Mouse (Mus musculus) E14TG2a.4 (cell line): Measurements from ENCODE around the gene 1700001P01Rik.

Source experiments
- H3K27me3 ChIP-seq: 2 replicates; pipeline ENCODE4 v1.6.1; 2014; ENCODE audit warnings: low read length, control low read depth; ENCODE audit not compliant: insufficient read depth
- H3K36me3 ChIP-seq: 2 replicates; pipeline ENCODE4 v1.6.1; 2014; ENCODE audit warnings: low read length, control low read depth; ENCODE audit not compliant: insufficient read depth
- H3K4me1 ChIP-seq: replicated peaks from 2 replicates; pipeline ENCODE4 v1.6.1; 2014; ENCODE audit warnings: low read depth, low read length, control low read depth
- H3K4me3 ChIP-seq: replicated peaks from 2 replicates; pipeline ENCODE4 v1.5.1; 2014; ENCODE audit warnings: mild to moderate bottlenecking, low read length
- H3K9me3 ChIP-seq: 2 replicates; pipeline ENCODE4 v1.6.1; 2014; ENCODE audit warnings: low read length, control low read depth
- CTCF ChIP-seq: conservative IDR thresholded peaks from 2 replicates; pipeline ENCODE4 v1.5.1; 2014; ENCODE audit warnings: low read length
- NANOG ChIP-seq: IDR thresholded peaks from 2 replicates; pipeline ENCODE4 v1.6.1; 2014; ENCODE audit warnings: borderline replicate concordance, low read length, mixed read lengths
- POU5F1 ChIP-seq: IDR thresholded peaks from 2 replicates; pipeline ENCODE4 v1.6.1; 2014; ENCODE audit warnings: low read length, borderline replicate concordance

1700001P01Rik gene

GRCm38 (mm10) chr11:97818571-97818970 is 42.9 kb upstream of the 1700001P01Rik start:
- Histone ChIP-seq H3K27me3 (no peaks in the 10 kb centered on the region), H3K9me3 (no peaks in the 10 kb centered on the region), H3K4me3 (peak overlapping the region; percentile 54), H3K4me1 (peaks cover 99% of the 10 kb centered on the region), H3K36me3 (peaks cover 99% of the 10 kb centered on the region)
- TF ChIP-seq CTCF = no peak
- TF ChIP-seq NANOG = no peak
- no peak for TF ChIP-seq POU5F1

- Histone ChIP-seq H3K4me1 (peaks cover 100% of the 10 kb centered on the region), H3K4me3 (peak overlapping the region; percentile 54), H3K9me3 (no peaks in the 10 kb centered on the region), H3K27me3 (no peaks in the 10 kb centered on the region), H3K36me3 (peaks cover 99% of the 10 kb centered on the region)
- TF ChIP-seq CTCF (no peak), POU5F1 (no peak), NANOG (no peak)
Measured at GRCm38 (mm10) chr11:97818003-97818402, 42.3 kb upstream of the 1700001P01Rik start.

GRCm38 (mm10) chr11:97817379-97817778 is 41.7 kb upstream of the 1700001P01Rik start:
- Histone ChIP-seq H3K9me3 (no peaks in the 10 kb centered on the region), H3K4me3 (peak overlapping the region; percentile 54; the same call in 1 of the 2 replicates), H3K36me3 (peaks cover 99% of the 10 kb centered on the region), H3K4me1 (peaks cover 100% of the 10 kb centered on the region), H3K27me3 (no peaks in the 10 kb centered on the region)
- TF ChIP-seq NANOG (no peak), POU5F1 (no peak), CTCF (no peak)

- H3K4me3 ChIP-seq = peak overlapping the region; percentile 54
- peaks cover 100% of the 10 kb centered on the region for H3K4me1 ChIP-seq
- H3K36me3 ChIP-seq = peaks cover 99% of the 10 kb centered on the region
- H3K27me3 ChIP-seq = no peaks in the 10 kb centered on the region
- TF ChIP-seq POU5F1 (no peak), NANOG (no peak), CTCF (no peak)
- H3K9me3 ChIP-seq = no peaks in the 10 kb centered on the region
Measured at GRCm38 (mm10) chr11:97816916-97817315, 41.2 kb upstream of the 1700001P01Rik start.

- Histone ChIP-seq H3K36me3 (peaks cover 99% of the 10 kb centered on the region), H3K4me1 (peaks cover 100% of the 10 kb centered on the region), H3K4me3 (0 out of 2 replicates have a peak overlapping the region, but pooled peaks have one; percentile 17), H3K27me3 (no peaks in the 10 kb centered on the region), H3K9me3 (no peaks in the 10 kb centered on the region)
- TF ChIP-seq POU5F1 (no peak), CTCF (no peak), NANOG (no peak)
Measured at GRCm38 (mm10) chr11:97816176-97816575, 40.5 kb upstream of the 1700001P01Rik start.

GRCm38 (mm10) chr11:97815736-97816135 is 40.0 kb upstream of the 1700001P01Rik start:
- Histone ChIP-seq H3K27me3 (no peaks in the 10 kb centered on the region), H3K4me3 (peak overlapping the region; percentile 47), H3K9me3 (no peaks in the 10 kb centered on the region), H3K36me3 (peaks cover 99% of the 10 kb centered on the region), H3K4me1 (peaks cover 100% of the 10 kb centered on the region)
- no peak for TF ChIP-seq POU5F1

- Histone ChIP-seq H3K4me3 (peak overlapping the region; percentile 43; the same call in 1 of the 2 replicates), H3K4me1 (peaks cover 100% of the 10 kb centered on the region), H3K36me3 (peaks cover 99% of the 10 kb centered on the region), H3K27me3 (no peaks in the 10 kb centered on the region), H3K9me3 (no peaks in the 10 kb centered on the region)
- TF ChIP-seq POU5F1 (no peak), CTCF (no peak), NANOG (no peak)
Measured at GRCm38 (mm10) chr11:97813746-97814515, 38.2 kb upstream of the 1700001P01Rik start.

- H3K4me1 ChIP-seq = peaks cover 100% of the 10 kb centered on the region
- TF ChIP-seq POU5F1 (no peak), CTCF (no peak), NANOG (no peak)
- no peaks in the 10 kb centered on the region for H3K9me3 ChIP-seq
- H3K4me3 ChIP-seq = peak overlapping the region; percentile 43
- H3K27me3 ChIP-seq = no peaks in the 10 kb centered on the region
- peaks cover 99% of the 10 kb centered on the region for H3K36me3 ChIP-seq
Measured at GRCm38 (mm10) chr11:97813085-97813484, 37.4 kb upstream of the 1700001P01Rik start.
